Mouse (Mus musculus) G1E (cell line): Measurements from ENCODE around the gene Dus1l.

Experiments
- CTCF ChIP-seq: IDR thresholded peaks from 2 replicates; pipeline ENCODE4 v1.5.1; 2012; ENCODE audit warnings: low read depth, low read length, inconsistent platforms, mixed read lengths
- GATA1 ChIP-seq: IDR thresholded peaks from 2 replicates; pipeline ENCODE4 v1.6.1; 2012; ENCODE audit warnings: borderline replicate concordance, low read length, inconsistent platforms, mixed read lengths
- POLR2AphosphoS5 ChIP-seq: IDR thresholded peaks from 2 replicates; pipeline ENCODE4 v1.6.1; 2012; ENCODE audit warnings: low read depth, low read length, inconsistent platforms; ENCODE audit not compliant: insufficient replicate concordance

GRCm38 (mm10) chr11:120789810-120790209, 6.4 kb downstream of the Dus1l start:
- no peak for TF ChIP-seq CTCF
- TF ChIP-seq GATA1: no peak
- TF ChIP-seq POLR2AphosphoS5: no peak
